Mouse (Mus musculus) bone marrow macrophage, adult 2 months (primary cell): ENCODE results near the gene Slit3.

Source experiments
- CTCF ChIP-seq: IDR thresholded peaks from 2 replicates; pipeline ENCODE4 v1.5.1; 2012; ENCODE audit warnings: low read depth, mild to moderate bottlenecking, low read length, moderate library complexity
- POLR2A ChIP-seq: IDR thresholded peaks from 2 replicates; pipeline ENCODE4 v1.6.1; 2012; ENCODE audit warnings: mild to moderate bottlenecking, low read depth, low read length, borderline replicate concordance

DNA sequence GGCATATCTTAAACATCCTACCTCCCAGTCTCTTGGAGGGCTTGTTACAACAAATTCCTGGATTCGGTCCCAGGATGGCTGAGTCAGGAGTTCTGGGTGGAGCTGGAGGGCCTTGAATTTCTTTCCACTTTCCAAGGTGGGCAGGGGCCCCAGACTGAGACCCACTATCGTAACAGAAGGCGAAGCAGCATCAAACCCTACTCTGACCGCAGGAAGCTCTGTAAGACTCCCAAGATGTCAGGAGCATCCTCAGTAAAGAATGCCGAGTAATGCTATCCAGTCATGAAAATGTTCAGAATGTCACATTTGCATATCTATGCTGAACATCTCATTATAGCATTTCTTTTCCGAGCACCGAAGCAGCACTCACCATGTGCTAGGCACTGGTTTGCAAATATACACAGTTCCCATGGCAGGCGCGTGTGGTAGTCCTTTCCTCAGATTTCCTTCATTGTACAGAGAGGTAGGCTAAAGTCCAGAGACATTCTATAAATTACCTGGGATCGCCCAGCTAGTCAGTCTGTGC is 140.6 kb downstream of the Slit3 start:
- TF ChIP-seq POLR2A (no peak), CTCF (no peak)
